Mouse (Mus musculus): ENCODE measurements around the gene Depdc5. TPM values are rescaled to one million over a fixed set of nuclear protein-coding genes. Genes with fewer than 3 reads are reported as not detected.
"Not testable (repeated sequence)": the region's sequence is repeated elsewhere in the genome, so short reads cannot be mapped to it uniquely, and the experiment has no call there.

The Depdc5 gene
- polyA plus RNA-seq, 1 experiment from 2014 or later: 3.0 TPM

DNA sequence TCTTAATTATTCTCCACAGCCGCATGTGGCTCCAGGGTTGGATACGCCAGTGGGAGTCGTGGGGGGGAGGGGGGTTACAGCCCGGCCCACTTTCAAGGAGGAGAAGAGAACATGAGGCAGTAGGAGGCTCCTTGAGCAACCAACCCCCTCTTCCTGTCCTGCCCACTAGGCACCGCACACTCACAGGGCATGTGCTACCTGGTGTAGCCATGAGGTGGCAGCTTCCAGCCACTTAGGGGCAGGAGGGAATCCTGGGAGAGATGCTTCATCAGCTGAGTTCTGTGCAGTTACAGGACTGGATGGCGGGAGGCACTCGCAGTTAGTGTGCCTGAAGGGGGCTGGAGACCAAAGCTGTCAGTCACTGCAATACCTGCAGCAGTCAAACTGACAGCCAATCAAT lies 170.6 kb downstream of the Depdc5 start:
- WGBS (ENCODE audit: insufficient replicate concordance): 17% methylated on average over 7 of the region's 7 CpGs
- H3K4me2 ChIP-seq (ENCODE audit: low read depth, low read length): no peak overlapping the region
- H3K27ac ChIP-seq (ENCODE audit: low read depth): no peak overlapping the region
- ATAC-seq (peak; percentile 53), DNase-seq (peak; percentile 57)
- TF ChIP-seq EP300 (IDR thresholded peaks at IDR 0.05; ENCODE audit: low read depth) (no peak), CTCF (IDR thresholded peaks at IDR 0.05; ENCODE audit: low read depth) (peak; percentile 66)
- no peaks in the 10 kb centered on the region for H3K27me3 ChIP-seq (ENCODE audit: insufficient read depth, low read length)
- 0 out of 2 replicates have a peak, but pooled peaks cover 8% of the 10 kb centered on the region for H3K4me1 ChIP-seq (ENCODE audit: insufficient read depth)
- H3K36me3 ChIP-seq (replicated peaks; ENCODE audit: insufficient read depth, low read length): no peaks in the 10 kb centered on the region; the same call in 1 of the 2 replicates
- no peak overlapping the region for H3K9ac ChIP-seq (replicated peaks)
- no peaks in the 10 kb centered on the region for H3K9me3 ChIP-seq (ENCODE audit: low read length)
- no peak overlapping the region for H3K4me3 ChIP-seq (ENCODE audit: low read depth, low read length)

DNA sequence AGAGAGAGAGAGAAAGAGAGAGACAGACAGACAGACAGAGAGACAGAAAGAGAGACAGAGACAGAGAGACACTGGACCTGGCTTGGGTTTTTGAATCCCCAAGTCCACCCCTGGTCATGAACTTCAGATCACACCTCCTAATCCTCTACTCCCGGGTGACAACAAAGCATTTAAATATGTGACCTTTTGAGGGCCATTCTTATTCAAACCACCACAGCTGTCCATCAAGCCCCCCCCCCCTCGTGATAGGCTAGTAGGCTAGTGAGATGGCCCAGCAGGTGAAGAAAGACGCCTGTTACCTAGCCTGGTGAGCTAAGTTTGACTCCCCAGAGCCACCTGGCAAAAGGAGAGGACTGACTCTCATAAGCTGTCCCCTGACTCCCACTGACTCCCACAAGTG lies 171.4 kb downstream of the Depdc5 start:
- DNase-seq: no peak
- 58% methylated on average over 3 of the region's 3 CpGs for WGBS (ENCODE audit: insufficient replicate concordance)
- H3K36me3 ChIP-seq (replicated peaks; ENCODE audit: insufficient read depth, low read length): no peaks in the 10 kb centered on the region
- H3K9me3 ChIP-seq (ENCODE audit: low read length): no peaks in the 10 kb centered on the region
- 0 out of 2 replicates have a peak, but pooled peaks cover 8% of the 10 kb centered on the region for H3K4me1 ChIP-seq (ENCODE audit: insufficient read depth)
- TF ChIP-seq EP300 (IDR thresholded peaks at IDR 0.05; ENCODE audit: low read depth): no peak
- no peak for TF ChIP-seq CTCF (IDR thresholded peaks at IDR 0.05; ENCODE audit: low read depth)
- no peak for ATAC-seq
- no peak overlapping the region for H3K27ac ChIP-seq (ENCODE audit: low read depth)
- no peak overlapping the region for H3K4me3 ChIP-seq (ENCODE audit: low read depth, low read length)
- no peaks in the 10 kb centered on the region for H3K27me3 ChIP-seq (ENCODE audit: insufficient read depth, low read length)
- no peak overlapping the region for H3K4me2 ChIP-seq (ENCODE audit: low read depth, low read length)
- no peak overlapping the region for H3K9ac ChIP-seq (replicated peaks)

- 37% methylated on average over 13 of the region's 13 CpGs for WGBS (ENCODE audit: insufficient replicate concordance)
- TF ChIP-seq CTCF (IDR thresholded peaks at IDR 0.05; ENCODE audit: low read depth): no peak
- no peak for TF ChIP-seq EP300 (IDR thresholded peaks at IDR 0.05; ENCODE audit: low read depth)
- H3K9me3 ChIP-seq (ENCODE audit: low read length): no peaks in the 10 kb centered on the region
- peak overlapping the region; percentile 53 for H3K4me2 ChIP-seq (ENCODE audit: low read depth, low read length)
- ATAC-seq (0 out of 2 replicates have a peak, but pooled peaks have one; percentile 12), DNase-seq (peak; percentile 11)
- H3K27me3 ChIP-seq (ENCODE audit: insufficient read depth, low read length): no peaks in the 10 kb centered on the region
- H3K27ac ChIP-seq (ENCODE audit: low read depth): no peak overlapping the region
- no peaks in the 10 kb centered on the region for H3K36me3 ChIP-seq (replicated peaks; ENCODE audit: insufficient read depth, low read length)
- H3K4me3 ChIP-seq (ENCODE audit: low read depth, low read length): no peak overlapping the region
- H3K4me1 ChIP-seq (ENCODE audit: insufficient read depth): no peaks in the 10 kb centered on the region
- no peak overlapping the region for H3K9ac ChIP-seq (replicated peaks)
Observed at GRCm38 (mm10) chr5:33038656-33039509, 175.4 kb downstream of the Depdc5 start.

DNA sequence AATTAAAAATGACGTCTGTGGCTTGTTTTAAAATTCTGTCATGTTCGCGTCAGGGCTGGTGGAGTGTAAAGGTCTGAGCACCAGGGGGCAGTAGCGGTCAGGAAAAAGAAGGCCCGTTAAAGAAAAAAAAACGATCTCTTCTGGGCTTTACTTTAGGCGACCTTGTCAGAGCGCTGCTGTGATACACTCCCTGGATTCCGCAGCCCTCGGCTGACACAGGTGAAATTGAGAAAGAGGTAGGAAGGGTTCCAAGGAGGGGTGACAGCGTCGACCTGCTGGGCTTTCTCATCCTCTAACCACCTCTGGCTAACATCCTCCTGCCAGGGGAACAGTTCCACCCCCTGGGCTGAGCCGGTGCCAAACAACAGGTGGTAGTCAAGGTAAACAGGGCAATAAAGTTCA lies 176.0 kb downstream of the Depdc5 start:
- Histone ChIP-seq H3K9me3 (ENCODE audit: low read length) (no peaks in the 10 kb centered on the region), H3K9ac (replicated peaks) (no peak overlapping the region)

DNA sequence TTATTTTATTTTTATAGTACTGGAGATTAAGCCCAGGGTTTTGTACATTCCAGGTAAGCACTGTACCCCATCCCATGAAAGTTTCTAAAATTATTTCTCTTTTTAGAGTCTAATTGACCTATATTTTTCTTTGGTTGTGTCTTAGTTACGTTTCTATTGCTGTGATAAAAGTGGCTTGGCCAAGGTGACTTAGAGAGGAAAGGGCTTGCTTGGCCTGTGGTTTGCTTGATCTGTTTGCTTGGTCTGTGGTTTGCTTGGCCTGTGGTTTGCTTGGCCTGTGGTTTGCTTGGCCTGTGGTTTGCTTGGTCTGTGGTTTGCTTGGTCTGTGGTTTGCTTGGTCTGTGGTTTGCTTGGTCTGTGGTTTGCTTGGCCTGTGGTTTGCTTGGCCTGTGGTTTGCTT lies 177.2 kb downstream of the Depdc5 start:
- not testable (repeated sequence) for ATAC-seq; H3K4me1 ChIP-seq (ENCODE audit: insufficient read depth); H3K36me3 ChIP-seq (replicated peaks; ENCODE audit: insufficient read depth, low read length); H3K9me3 ChIP-seq (ENCODE audit: low read length); H3K4me2 ChIP-seq (ENCODE audit: low read depth, low read length); H3K27ac ChIP-seq (ENCODE audit: low read depth); H3K9ac ChIP-seq (replicated peaks); H3K27me3 ChIP-seq (ENCODE audit: insufficient read depth, low read length); DNase-seq; H3K4me3 ChIP-seq (ENCODE audit: low read depth, low read length)
- 29% methylated on average over 1 of the region's 1 CpGs for WGBS (ENCODE audit: insufficient replicate concordance)

More for the DNA sequence above, 176.0 kb downstream of the Depdc5 start:
- H3K4me1 ChIP-seq (ENCODE audit: insufficient read depth): no peaks in the 10 kb centered on the region
- peak; percentile 50 for ATAC-seq
- TF ChIP-seq EP300 (IDR thresholded peaks at IDR 0.05; ENCODE audit: low read depth): no peak
- TF ChIP-seq CTCF (IDR thresholded peaks at IDR 0.05; ENCODE audit: low read depth): peak; percentile 74
- H3K4me2 ChIP-seq (ENCODE audit: low read depth, low read length): peak overlapping the region; percentile 53
- peak; percentile 82 for DNase-seq
- no peak overlapping the region for H3K27ac ChIP-seq (ENCODE audit: low read depth)
- no peak overlapping the region for H3K4me3 ChIP-seq (ENCODE audit: low read depth, low read length)
- 4% methylated on average over 13 of the region's 13 CpGs for WGBS (ENCODE audit: insufficient replicate concordance)
- H3K36me3 ChIP-seq (replicated peaks; ENCODE audit: insufficient read depth, low read length): no peaks in the 10 kb centered on the region
- H3K27me3 ChIP-seq (ENCODE audit: insufficient read depth, low read length): no peaks in the 10 kb centered on the region

DNA sequence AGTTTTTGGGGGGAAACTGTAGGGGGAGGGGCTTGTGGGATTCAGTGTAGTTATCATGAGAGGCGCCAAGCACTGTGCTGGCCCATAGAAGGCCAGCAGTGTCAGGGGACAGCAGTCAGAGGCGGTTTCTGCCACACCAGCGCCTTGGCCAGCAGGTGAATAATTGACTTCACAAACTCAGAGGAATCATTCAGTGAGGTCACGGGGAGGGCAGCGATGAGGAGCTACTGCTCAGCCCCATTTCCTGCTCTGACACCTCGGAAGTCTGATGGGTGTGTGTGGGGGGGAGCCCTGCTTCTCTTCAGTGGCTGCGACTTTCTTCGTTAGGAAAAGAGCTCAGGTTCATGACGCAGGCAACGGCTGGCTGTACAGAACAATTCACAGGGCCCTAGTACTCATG lies 179.9 kb downstream of the Depdc5 start:
- Histone ChIP-seq H3K9me3 (ENCODE audit: low read length) (no peaks in the 10 kb centered on the region), H3K36me3 (replicated peaks; ENCODE audit: insufficient read depth, low read length) (no peaks in the 10 kb centered on the region), H3K4me1 (ENCODE audit: insufficient read depth) (no peaks in the 10 kb centered on the region), H3K27me3 (ENCODE audit: insufficient read depth, low read length) (no peaks in the 10 kb centered on the region), H3K4me2 (ENCODE audit: low read depth, low read length) (no peak overlapping the region), H3K27ac (ENCODE audit: low read depth) (no peak overlapping the region), H3K4me3 (ENCODE audit: low read depth, low read length) (no peak overlapping the region), H3K9ac (replicated peaks) (no peak overlapping the region)
- 47% methylated on average over 10 of the region's 10 CpGs for WGBS (ENCODE audit: insufficient replicate concordance)
- DNase-seq: no peak
- no peak for TF ChIP-seq CTCF (IDR thresholded peaks at IDR 0.05; ENCODE audit: low read depth)
- TF ChIP-seq EP300 (IDR thresholded peaks at IDR 0.05; ENCODE audit: low read depth): no peak
- ATAC-seq: no peak

Other genes starting within 250 kb of the Depdc5 start
- 41.4 and 42.2 TPM in 2 replicates for gene Pisd, start 78.1 kb upstream of the Depdc5 start, polyA plus RNA-seq (2015; fragmentation: Nextera tagmentation; extraction: Ambion mirVana)
- gene Gm20671, start 36.6 kb upstream of the Depdc5 start, polyA plus RNA-seq (2015; fragmentation: Nextera tagmentation; extraction: Ambion mirVana): not detected in 2 replicates
- gene Prr14l, start 9.4 kb upstream of the Depdc5 start, polyA plus RNA-seq (2015; fragmentation: Nextera tagmentation; extraction: Ambion mirVana): 5.6 and 7.4 TPM in 2 replicates
- 125 and 133 TPM in 2 replicates for gene Ywhah, start 155.1 kb downstream of the Depdc5 start, polyA plus RNA-seq (2015; fragmentation: Nextera tagmentation; extraction: Ambion mirVana)
- 0.08 TPM in 1 of 2 replicates, not detected in the other for gene Slc5a1, start 240.5 kb downstream of the Depdc5 start, polyA plus RNA-seq (2015; fragmentation: Nextera tagmentation; extraction: Ambion mirVana)